Mouse (Mus musculus) liver, postnatal 0 days (tissue): ENCODE results near the gene Vti1a. TPM values are rescaled to one million over a fixed set of nuclear protein-coding genes. Genes with fewer than 3 reads are reported as not detected.

Experiments used
- ATAC-seq: fragments of 200-750 bp; cut with Nextera tagmentation; 2 replicates; pipeline ENCODE4 v1.8.0; 2017; ENCODE audit warnings: mild to moderate bottlenecking, moderate library complexity
- DNase-seq: peaks from one replicate; pipeline ENCODE4 v3.0.0-alpha.2; 2016
- H3K27ac ChIP-seq: fragments of 300-500 bp; sonication (generic); 2 replicates; pipeline ENCODE4 v1.5.1; 2014; ENCODE audit warnings: antibody characterized with exemption, moderate library complexity, mild to moderate bottlenecking, low read depth
- H3K27me3 ChIP-seq: fragments of 300-500 bp; sonication (generic); 2 replicates; pipeline ENCODE4 v1.6.1; 2014; ENCODE audit warnings: low read length, control low read depth, mixed read lengths; ENCODE audit not compliant: insufficient read depth
- H3K36me3 ChIP-seq: fragments of 300-500 bp; sonication (generic); replicated peaks from 2 replicates; pipeline ENCODE4 v1.6.1; 2014; ENCODE audit warnings: mild to moderate bottlenecking, control low read depth, low read length, moderate library complexity, mixed read lengths; ENCODE audit not compliant: insufficient read depth
- H3K4me1 ChIP-seq: fragments of 300-500 bp; sonication (generic); 2 replicates; pipeline ENCODE4 v1.6.1; 2014; ENCODE audit warnings: antibody characterized with exemption, mild to moderate bottlenecking, control low read depth; ENCODE audit not compliant: insufficient read depth
- H3K4me2 ChIP-seq: fragments of 300-500 bp; sonication (generic); 2 replicates; pipeline ENCODE4 v1.6.1; 2014; ENCODE audit warnings: low read depth, mild to moderate bottlenecking, low read length, moderate library complexity, mixed read lengths
- H3K4me3 ChIP-seq: fragments of 300-500 bp; sonication (generic); 2 replicates; pipeline ENCODE4 v1.5.1; 2014; ENCODE audit warnings: low read depth, low read length
- H3K9ac ChIP-seq: fragments of 300-500 bp; sonication (generic); replicated peaks from 2 replicates; pipeline ENCODE4 v1.6.1; 2014; ENCODE audit warnings: mild to moderate bottlenecking, moderate library complexity
- H3K9me3 ChIP-seq: fragments of 300-500 bp; sonication (generic); 2 replicates; pipeline ENCODE4 v1.6.1; 2016; ENCODE audit warnings: mild to moderate bottlenecking, control low read depth, low read length, mixed read lengths
- CTCF ChIP-seq: sonication (generic); IDR thresholded peaks from 2 replicates; pipeline ENCODE4 v1.5.1; 2016; ENCODE audit warnings: antibody characterized with exemption, low read depth
- EP300 ChIP-seq: IDR thresholded peaks from 2 replicates; pipeline ENCODE4 v1.6.1; 2016; ENCODE audit warnings: antibody characterized with exemption, low read depth, mild to moderate bottlenecking
- WGBS: fragments of 180-500 bp; shearing (Covaris S2); extraction: QIAGEN DNeasy Blood & Tissue Kit; methylation state at CpG from one replicate; pipeline ENCODE4 v1.1.7; 2014; ENCODE audit not compliant: insufficient replicate concordance; 5-methylcytosine and 5-hydroxymethylcytosine counted together
- polyA plus RNA-seq: library from polyadenylated mRNA; unstranded; fragments of >200 nt; fragmentation: Nextera tagmentation; extraction: Ambion mirVana; gene quantifications from 2 replicates; pipeline ENCODE4 v1.2.1, GENCODE M21; 2015

The Vti1a gene
- polyA plus RNA-seq, 1 experiment from 2014 or later = 10.5 TPM

DNA sequence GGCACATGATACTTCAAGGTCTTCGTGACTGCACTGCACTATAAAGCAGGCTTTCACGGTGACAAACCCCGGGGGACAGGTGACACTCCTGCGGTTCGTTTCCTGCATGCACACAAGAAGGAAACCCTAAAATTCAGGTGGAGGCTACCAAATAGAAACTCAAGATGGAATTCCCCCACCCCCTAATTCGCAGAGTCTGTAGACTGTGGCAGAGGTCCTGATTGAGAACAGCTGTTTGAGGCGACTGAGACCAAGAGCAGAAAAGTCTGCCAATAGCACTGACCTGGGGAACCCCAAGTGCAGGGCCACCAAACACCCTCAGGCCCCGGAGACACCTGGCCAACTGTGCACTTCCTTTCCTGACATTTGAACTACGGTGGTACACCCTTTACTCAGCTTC lies 351.7 kb downstream of the Vti1a start:
- 60% methylated on average over 9 of the region's 9 CpGs for WGBS

DNA sequence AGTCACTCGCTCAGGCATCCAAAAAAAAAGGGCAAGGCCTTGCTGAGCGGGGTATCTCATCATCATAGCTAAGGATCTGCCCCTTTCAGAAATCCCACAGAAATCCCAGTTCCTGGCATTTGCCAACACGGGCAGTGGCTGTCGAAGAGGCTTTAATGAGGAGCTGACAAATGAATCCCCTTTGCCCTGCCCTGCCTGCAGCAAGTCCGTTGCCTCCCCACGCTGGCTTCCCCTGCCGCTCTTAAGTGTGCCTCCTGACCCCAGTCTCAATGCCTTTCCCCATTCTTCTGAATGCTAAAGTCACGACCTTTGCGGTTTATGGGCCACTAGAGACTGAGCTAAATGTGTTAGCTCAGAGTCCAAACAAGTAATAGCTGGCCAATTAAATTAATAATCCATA lies 352.8 kb downstream of the Vti1a start:
- Histone ChIP-seq H3K27me3 (no peaks in the 10 kb centered on the region), H3K27ac (no peak overlapping the region), H3K9me3 (no peaks in the 10 kb centered on the region), H3K36me3 (no peaks in the 10 kb centered on the region), H3K4me1 (no peaks in the 10 kb centered on the region), H3K9ac (no peak overlapping the region), H3K4me2 (no peak overlapping the region), H3K4me3 (no peak overlapping the region)
- ATAC-seq (no peak), DNase-seq (no peak)
- TF ChIP-seq EP300 (no peak), CTCF (no peak)
- WGBS = 86% methylated on average over 9 of the region's 9 CpGs

More for the DNA sequence above, 351.7 kb downstream of the Vti1a start:
- Histone ChIP-seq H3K36me3 (no peaks in the 10 kb centered on the region), H3K4me3 (no peak overlapping the region), H3K4me2 (no peak overlapping the region), H3K27me3 (no peaks in the 10 kb centered on the region), H3K27ac (no peak overlapping the region), H3K4me1 (no peaks in the 10 kb centered on the region), H3K9ac (no peak overlapping the region), H3K9me3 (no peaks in the 10 kb centered on the region)
- ATAC-seq (no peak), DNase-seq (no peak)
- TF ChIP-seq EP300 = no peak
- TF ChIP-seq CTCF = no peak

Other genes with a start within 250 kb of the Vti1a start
- gene Gpam, start 189.1 kb upstream of the Vti1a start, polyA plus RNA-seq = 19.8 and 24.2 TPM in 2 replicates
- gene Tectb, start 135.6 kb upstream of the Vti1a start, polyA plus RNA-seq = 0.09 and 0.19 TPM in 2 replicates
- gene Gucy2g, start 75.1 kb upstream of the Vti1a start, polyA plus RNA-seq = 0.02 TPM in 1 of 2 replicates, not detected in the other
- gene Acsl5, start 64.4 kb upstream of the Vti1a start, polyA plus RNA-seq = 397 and 414 TPM in 2 replicates
- gene Zdhhc6, start 263 bp upstream of the Vti1a start, polyA plus RNA-seq = 49.0 and 49.9 TPM in 2 replicates